Mouse (Mus musculus): ENCODE measurements around the gene Gpank1. TPM values are rescaled to one million over a fixed set of nuclear protein-coding genes. Genes with fewer than 3 reads are reported as not detected.

The Gpank1 gene
- polyA plus RNA-seq, 1 experiment = 17.4 TPM

DNA sequence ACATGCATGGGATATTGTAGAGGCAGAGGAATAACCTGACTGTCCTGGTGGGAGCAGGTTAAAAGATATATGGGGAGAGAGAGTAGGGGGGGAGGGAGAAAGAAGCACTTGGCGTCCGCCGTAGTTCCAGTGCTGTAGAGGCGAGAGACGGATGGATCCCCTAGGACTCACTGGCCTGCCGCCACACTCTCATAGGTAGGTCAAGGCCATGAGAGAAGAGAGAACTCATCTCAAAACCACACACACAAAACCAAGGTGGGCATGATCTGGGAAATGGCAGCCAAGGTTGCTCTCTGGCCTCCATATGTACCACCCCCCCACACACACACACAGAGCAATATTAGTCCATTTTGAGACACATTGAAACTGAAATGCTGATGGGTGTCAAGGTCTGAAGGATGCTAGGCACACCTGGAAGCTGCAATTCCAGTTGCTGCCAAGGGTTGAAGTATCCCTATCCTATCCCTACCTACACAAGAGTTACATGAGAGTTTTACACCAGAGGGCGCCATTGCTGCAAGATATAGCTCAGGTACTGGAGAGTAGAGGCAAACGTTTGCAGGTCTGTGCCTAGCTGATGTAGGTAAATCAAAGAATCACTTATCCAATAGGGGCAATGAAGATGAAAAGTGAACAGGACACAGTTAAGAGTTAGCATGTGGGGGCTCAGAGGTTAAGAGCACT is 45.2 kb downstream of the Gpank1 start:
- TF ChIP-seq SRF (IDR thresholded peaks at IDR 0.05; ENCODE audit: control insufficient read depth, insufficient read length, low read depth) = no peak
- TF ChIP-seq TCF3 (IDR thresholded peaks at IDR 0.05; ENCODE audit: insufficient read length, low read depth) = no peak
- TF ChIP-seq POLR2A (IDR thresholded peaks at IDR 0.05; ENCODE audit: insufficient read length, low read depth) = no peak
- no peak for TF ChIP-seq E2F4 (IDR thresholded peaks at IDR 0.05; ENCODE audit: insufficient read depth)
- TF ChIP-seq USF1 (IDR thresholded peaks at IDR 0.05; ENCODE audit: low read depth) = no peak
- no peak for TF ChIP-seq CEBPB (IDR thresholded peaks at IDR 0.05; ENCODE audit: insufficient read depth, poor library complexity, severe bottlenecking)
- TF ChIP-seq REST (IDR thresholded peaks at IDR 0.05; ENCODE audit: insufficient read depth, insufficient read length) = no peak
- no peak for TF ChIP-seq MAX (IDR thresholded peaks at IDR 0.05; ENCODE audit: low read depth)
- Histone ChIP-seq H3K4me3 (peak overlapping the region; percentile 83), H3K36me3 (ENCODE audit: control insufficient read depth, insufficient read depth) (peaks cover 6% of the 10 kb centered on the region), H3K27me3 (ENCODE audit: control insufficient read depth, insufficient read depth, insufficient read length) (no peaks in the 10 kb centered on the region), H3K4me2 (ENCODE audit: low read depth) (peak overlapping the region; percentile 96), H3K79me2 (ENCODE audit: control insufficient read depth, insufficient read depth) (peaks cover 36% of the 10 kb centered on the region), H3ac (ENCODE audit: control insufficient read depth, insufficient read length) (no peak overlapping the region)

DNA sequence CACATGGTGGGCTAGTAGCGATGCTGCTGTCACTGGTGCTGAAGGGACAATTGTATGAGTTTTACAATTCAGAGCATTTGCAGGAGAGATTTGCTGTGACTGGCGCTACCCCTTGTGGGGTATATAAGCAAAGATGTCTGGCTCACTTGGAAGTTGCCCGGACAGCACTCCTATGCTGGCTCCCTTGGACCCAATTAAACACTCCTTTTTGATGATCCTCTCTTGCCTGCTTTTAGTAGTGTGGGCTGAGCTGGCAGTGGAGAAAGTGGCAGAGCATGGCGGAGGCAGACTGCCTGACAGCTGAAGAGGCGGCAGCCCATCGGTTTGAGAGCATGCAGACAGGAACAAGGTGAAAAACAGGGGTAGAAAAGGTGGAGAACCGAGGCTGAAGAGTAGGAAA is 46.5 kb downstream of the Gpank1 start:
- TF ChIP-seq POLR2A (IDR thresholded peaks at IDR 0.05; ENCODE audit: insufficient read length, low read depth) (no peak), E2F4 (IDR thresholded peaks at IDR 0.05; ENCODE audit: insufficient read depth) (no peak), MAX (IDR thresholded peaks at IDR 0.05; ENCODE audit: low read depth) (no peak), SRF (IDR thresholded peaks at IDR 0.05; ENCODE audit: control insufficient read depth, insufficient read length, low read depth) (no peak), TCF3 (IDR thresholded peaks at IDR 0.05; ENCODE audit: insufficient read length, low read depth) (no peak), MYOG (IDR thresholded peaks at IDR 0.05; ENCODE audit: control insufficient read depth in 1 of 3, insufficient read depth in 1 of 3, insufficient read length in 2 of 3, low read depth in 2 of 3) (no peak), POLR2AphosphoS2 (IDR thresholded peaks at IDR 0.05; ENCODE audit: insufficient read length, low read depth) (no peak)
- H3ac ChIP-seq (ENCODE audit: control insufficient read depth, insufficient read length) = no peak overlapping the region
- peaks cover 23% of the 10 kb centered on the region for H3K79me2 ChIP-seq (ENCODE audit: control insufficient read depth, insufficient read depth)
- no peaks in the 10 kb centered on the region for H3K27me3 ChIP-seq (ENCODE audit: control insufficient read depth, insufficient read depth, insufficient read length)
- H3K4me3 ChIP-seq = no peak overlapping the region
- no peaks in the 10 kb centered on the region for H3K36me3 ChIP-seq (ENCODE audit: control insufficient read depth, insufficient read depth)
- H3K4me2 ChIP-seq (ENCODE audit: low read depth) = no peak overlapping the region

DNA sequence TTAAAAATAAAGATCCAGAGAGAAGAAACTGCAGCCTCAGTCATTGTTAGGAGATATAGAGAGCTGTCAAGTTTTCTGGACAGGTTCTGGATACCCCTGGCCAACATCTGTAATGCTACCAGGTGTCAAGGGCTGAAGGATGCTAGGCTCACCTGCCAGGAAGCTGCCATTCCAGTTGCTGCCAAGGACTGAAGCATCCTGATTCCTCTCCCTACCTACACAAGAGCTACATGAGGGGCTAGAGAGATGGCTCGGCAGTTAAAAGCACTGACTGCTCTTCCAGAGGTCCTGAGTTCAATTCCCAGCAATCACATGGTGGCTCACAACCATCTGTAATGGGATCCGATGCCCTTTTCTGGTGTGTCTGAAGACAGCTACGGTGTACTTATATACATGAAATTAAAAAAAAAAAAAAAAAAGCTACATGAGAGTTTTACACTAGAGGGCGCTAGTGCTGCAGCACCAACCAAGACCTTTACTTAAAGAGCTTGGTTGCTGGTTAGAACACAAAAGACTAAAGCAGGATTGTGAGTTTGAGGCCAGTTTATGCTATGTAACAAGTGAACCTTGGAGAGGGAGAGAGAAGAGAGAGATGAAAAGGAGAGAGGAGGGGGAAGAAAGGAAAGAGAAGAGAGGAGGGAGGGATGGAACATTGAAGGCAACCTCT is 47.4 kb downstream of the Gpank1 start:
- no peak overlapping the region for H3K4me2 ChIP-seq (ENCODE audit: low read depth)
- H3K27me3 ChIP-seq (ENCODE audit: control insufficient read depth, insufficient read depth, insufficient read length) = no peaks in the 10 kb centered on the region
- H3K4me3 ChIP-seq = no peak overlapping the region
- peaks cover 14% of the 10 kb centered on the region for H3K79me2 ChIP-seq (ENCODE audit: control insufficient read depth, insufficient read depth)
- no peaks in the 10 kb centered on the region for H3K36me3 ChIP-seq (ENCODE audit: control insufficient read depth, insufficient read depth)
- no peak for TF ChIP-seq REST (IDR thresholded peaks at IDR 0.05; ENCODE audit: insufficient read depth, insufficient read length)
- no peak for TF ChIP-seq POLR2AphosphoS2 (IDR thresholded peaks at IDR 0.05; ENCODE audit: insufficient read length, low read depth)
- no peak for TF ChIP-seq MYOG (IDR thresholded peaks at IDR 0.05; ENCODE audit: control insufficient read depth in 1 of 3, insufficient read depth in 1 of 3, insufficient read length in 2 of 3, low read depth in 2 of 3)
- no peak overlapping the region for H3ac ChIP-seq (ENCODE audit: control insufficient read depth, insufficient read length)

DNA sequence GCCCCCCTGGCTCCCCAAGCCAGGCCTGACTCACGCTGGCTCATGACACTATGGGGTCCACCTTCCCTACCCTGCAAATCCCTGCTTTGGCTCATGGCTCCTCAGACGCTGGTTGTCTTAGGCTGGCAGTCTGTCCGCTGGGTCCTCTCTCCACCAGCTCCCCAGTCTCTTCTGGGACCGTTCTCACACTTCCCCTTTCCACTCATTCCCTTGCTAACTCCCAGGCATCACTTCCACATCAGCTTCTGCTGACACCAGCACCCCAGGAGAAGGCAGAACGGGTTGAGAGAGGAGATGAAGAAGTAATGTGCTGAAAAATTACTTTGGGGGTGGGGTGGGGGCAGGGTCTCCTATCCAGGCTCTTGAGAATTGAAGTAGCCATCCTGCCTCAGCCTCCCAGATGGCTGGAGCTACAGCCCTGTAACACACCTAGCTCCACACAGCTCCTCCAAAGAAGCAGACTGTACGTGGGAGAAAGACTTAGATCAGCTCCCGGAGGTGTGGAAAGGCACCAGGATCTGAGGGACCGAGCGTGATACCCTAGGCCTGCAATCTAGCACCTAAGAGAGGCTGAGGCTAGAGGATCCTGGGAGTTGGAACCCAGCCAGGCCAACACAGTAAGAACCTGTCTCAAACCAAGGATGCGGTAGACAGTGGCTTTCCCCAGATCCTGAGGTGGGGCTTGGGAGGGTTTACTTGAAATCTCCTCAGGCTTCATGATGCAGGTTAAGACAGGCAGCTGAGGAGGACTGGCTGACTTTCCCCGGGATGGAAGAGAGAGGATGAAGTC is 51.4 kb downstream of the Gpank1 start:
- no peak overlapping the region for H3K4me3 ChIP-seq
- no peaks in the 10 kb centered on the region for H3K79me2 ChIP-seq (ENCODE audit: control insufficient read depth, insufficient read depth)
- H3K36me3 ChIP-seq (ENCODE audit: control insufficient read depth, insufficient read depth) = no peaks in the 10 kb centered on the region
- TF ChIP-seq SRF (IDR thresholded peaks at IDR 0.05; ENCODE audit: control insufficient read depth, insufficient read length, low read depth) (no peak), CEBPB (IDR thresholded peaks at IDR 0.05; ENCODE audit: insufficient read depth, poor library complexity, severe bottlenecking) (no peak), REST (IDR thresholded peaks at IDR 0.05; ENCODE audit: insufficient read depth, insufficient read length) (no peak)
- no peak overlapping the region for H3ac ChIP-seq (ENCODE audit: control insufficient read depth, insufficient read length)
- no peak overlapping the region for H3K4me2 ChIP-seq (ENCODE audit: low read depth)
- no peaks in the 10 kb centered on the region for H3K27me3 ChIP-seq (ENCODE audit: control insufficient read depth, insufficient read depth, insufficient read length)

DNA sequence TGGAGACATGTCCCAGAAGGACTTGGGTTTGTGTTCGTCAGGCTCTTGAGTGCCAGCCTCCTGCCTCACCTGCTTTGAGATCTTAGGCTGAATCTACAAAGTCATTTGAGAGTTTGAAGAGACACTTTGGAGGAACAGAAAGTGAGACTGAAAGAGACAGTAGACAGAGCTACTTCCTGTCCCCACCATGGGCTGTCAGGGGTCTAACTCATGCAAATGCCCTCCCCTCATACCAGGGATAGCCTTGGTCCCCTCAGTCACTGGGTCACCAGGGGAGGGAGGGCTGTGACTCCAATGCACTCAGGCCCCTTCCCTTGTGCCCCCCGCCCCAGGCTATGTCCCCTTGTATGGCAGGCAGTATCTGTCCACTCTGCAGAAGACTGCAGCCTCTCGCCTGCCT is 52.1 kb downstream of the Gpank1 start:
- Histone ChIP-seq H3K4me2 (ENCODE audit: low read depth) (no peak overlapping the region), H3K79me2 (ENCODE audit: control insufficient read depth, insufficient read depth) (no peaks in the 10 kb centered on the region), H3K27me3 (ENCODE audit: control insufficient read depth, insufficient read depth, insufficient read length) (no peaks in the 10 kb centered on the region), H3ac (ENCODE audit: control insufficient read depth, insufficient read length) (no peak overlapping the region), H3K4me3 (no peak overlapping the region), H3K36me3 (ENCODE audit: control insufficient read depth, insufficient read depth) (no peaks in the 10 kb centered on the region)
- TF ChIP-seq CEBPB (IDR thresholded peaks at IDR 0.05; ENCODE audit: insufficient read depth, poor library complexity, severe bottlenecking) (no peak), POLR2A (IDR thresholded peaks at IDR 0.05; ENCODE audit: insufficient read length, low read depth) (no peak), USF1 (IDR thresholded peaks at IDR 0.05; ENCODE audit: low read depth) (no peak), E2F4 (IDR thresholded peaks at IDR 0.05; ENCODE audit: insufficient read depth) (no peak), POLR2AphosphoS2 (IDR thresholded peaks at IDR 0.05; ENCODE audit: insufficient read length, low read depth) (no peak), MYOG (IDR thresholded peaks at IDR 0.05; ENCODE audit: control insufficient read depth in 1 of 3, insufficient read depth in 1 of 3, insufficient read length in 2 of 3, low read depth in 2 of 3) (no peak), TCF12 (IDR thresholded peaks at IDR 0.05; ENCODE audit: insufficient read depth, poor library complexity, severe bottlenecking) (no peak), TCF3 (IDR thresholded peaks at IDR 0.05; ENCODE audit: insufficient read length, low read depth) (no peak), SRF (IDR thresholded peaks at IDR 0.05; ENCODE audit: control insufficient read depth, insufficient read length, low read depth) (no peak)

Other genes with a start within 250 kb of the Gpank1 start
- 10.2 TPM for gene Zbtb12, start 242.0 kb upstream of the Gpank1 start, polyA plus RNA-seq (2012; fragmentation: generic; extraction: Trizol)
- gene Gm20547, start 239.4 kb upstream of the Gpank1 start, polyA plus RNA-seq (2012; fragmentation: generic; extraction: Trizol) = not detected
- 0.43 TPM for gene C2, start 223.2 kb upstream of the Gpank1 start, polyA plus RNA-seq (2012; fragmentation: generic; extraction: Trizol)
- 94.5 TPM for gene Ehmt2, start 223.0 kb upstream of the Gpank1 start, polyA plus RNA-seq (2012; fragmentation: generic; extraction: Trizol)
- gene Slc44a4, start 207.0 kb upstream of the Gpank1 start, polyA plus RNA-seq (2012; fragmentation: generic; extraction: Trizol) = 14.6 TPM
- gene Neu1, start 190.2 kb upstream of the Gpank1 start, polyA plus RNA-seq (2012; fragmentation: generic; extraction: Trizol) = 30.1 TPM
- 7.3 TPM for gene Hspa1b, start 162.2 kb upstream of the Gpank1 start, polyA plus RNA-seq (2012; fragmentation: generic; extraction: Trizol)
- gene Gm20481, start 151.5 kb upstream of the Gpank1 start, polyA plus RNA-seq (2012; fragmentation: generic; extraction: Trizol) = not detected
- 1.8 TPM for gene Hspa1a, start 149.3 kb upstream of the Gpank1 start, polyA plus RNA-seq (2012; fragmentation: generic; extraction: Trizol)
- 1.3 TPM for gene Hspa1l, start 148.8 kb upstream of the Gpank1 start, polyA plus RNA-seq (2012; fragmentation: generic; extraction: Trizol)
- gene Lsm2, start 139.6 kb upstream of the Gpank1 start, polyA plus RNA-seq (2012; fragmentation: generic; extraction: Trizol) = 52.3 TPM
- gene Vars, start 120.5 kb upstream of the Gpank1 start, polyA plus RNA-seq (2012; fragmentation: generic; extraction: Trizol) = 208 TPM
- 0.05 TPM for gene Vwa7, start 104.9 kb upstream of the Gpank1 start, polyA plus RNA-seq (2012; fragmentation: generic; extraction: Trizol)
- 0.14 TPM for gene Sapcd1, start 93.4 kb upstream of the Gpank1 start, polyA plus RNA-seq (2012; fragmentation: generic; extraction: Trizol)
- 2.1 TPM for gene Msh5, start 74.7 kb upstream of the Gpank1 start, polyA plus RNA-seq (2012; fragmentation: generic; extraction: Trizol)
- gene Clic1, start 71.5 kb upstream of the Gpank1 start, polyA plus RNA-seq (2012; fragmentation: generic; extraction: Trizol) = 412 TPM
- gene Ddah2, start 62.4 kb upstream of the Gpank1 start, polyA plus RNA-seq (2012; fragmentation: generic; extraction: Trizol) = 101 TPM
- gene Ly6g6c, start 56.1 kb upstream of the Gpank1 start, polyA plus RNA-seq (2012; fragmentation: generic; extraction: Trizol) = 0.18 TPM
- not detected for gene Mpig6b, start 55.3 kb upstream of the Gpank1 start, polyA plus RNA-seq (2012; fragmentation: generic; extraction: Trizol)
- not detected for gene Ly6g6e, start 44.6 kb upstream of the Gpank1 start, polyA plus RNA-seq (2012; fragmentation: generic; extraction: Trizol)
- not detected for gene Ly6g6d, start 43.4 kb upstream of the Gpank1 start, polyA plus RNA-seq (2012; fragmentation: generic; extraction: Trizol)
- gene Ly6g6f, start 35.8 kb upstream of the Gpank1 start, polyA plus RNA-seq (2012; fragmentation: generic; extraction: Trizol) = not detected
- 64.7 TPM for gene Abhd16a, start 32.2 kb upstream of the Gpank1 start, polyA plus RNA-seq (2012; fragmentation: generic; extraction: Trizol)
- gene Ly6g5c, start 13.2 kb upstream of the Gpank1 start, polyA plus RNA-seq (2012; fragmentation: generic; extraction: Trizol) = not detected
- 0.11 TPM for gene Ly6g5b, start 6.0 kb upstream of the Gpank1 start, polyA plus RNA-seq (2012; fragmentation: generic; extraction: Trizol)
- 320 TPM for gene Csnk2b, start 598 bp downstream of the Gpank1 start, polyA plus RNA-seq (2012; fragmentation: generic; extraction: Trizol)
- 12.8 TPM for gene D17H6S53E, start 4.9 kb downstream of the Gpank1 start, polyA plus RNA-seq (2012; fragmentation: generic; extraction: Trizol)
- 0.18 TPM for gene Apom, start 10.6 kb downstream of the Gpank1 start, polyA plus RNA-seq (2012; fragmentation: generic; extraction: Trizol)
- gene Bag6, start 13.7 kb downstream of the Gpank1 start, polyA plus RNA-seq (2012; fragmentation: generic; extraction: Trizol) = 271 TPM
- gene Prrc2a, start 43.4 kb downstream of the Gpank1 start, polyA plus RNA-seq (2012; fragmentation: generic; extraction: Trizol) = 153 TPM
- gene Aif1, start 54.6 kb downstream of the Gpank1 start, polyA plus RNA-seq (2012; fragmentation: generic; extraction: Trizol) = not detected
- 4.3 TPM for gene Lst1, start 67.0 kb downstream of the Gpank1 start, polyA plus RNA-seq (2012; fragmentation: generic; extraction: Trizol)
- gene Ltb, start 73.0 kb downstream of the Gpank1 start, polyA plus RNA-seq (2012; fragmentation: generic; extraction: Trizol) = 0.05 TPM
- gene Tnf, start 80.6 kb downstream of the Gpank1 start, polyA plus RNA-seq (2012; fragmentation: generic; extraction: Trizol) = 0.05 TPM
- gene Lta, start 83.9 kb downstream of the Gpank1 start, polyA plus RNA-seq (2012; fragmentation: generic; extraction: Trizol) = 0.26 TPM
- gene Gm16181, start 99.4 kb downstream of the Gpank1 start, polyA plus RNA-seq (2012; fragmentation: generic; extraction: Trizol) = 0.18 TPM
- gene Atp6v1g2, start 112.2 kb downstream of the Gpank1 start, polyA plus RNA-seq (2012; fragmentation: generic; extraction: Trizol) = 2.0 TPM
- 27.1 TPM for gene Nfkbil1, start 114.3 kb downstream of the Gpank1 start, polyA plus RNA-seq (2012; fragmentation: generic; extraction: Trizol)
- gene Ddx39b, start 120.3 kb downstream of the Gpank1 start, polyA plus RNA-seq (2012; fragmentation: generic; extraction: Trizol) = 268 TPM
- gene H2-D1, start 141.3 kb downstream of the Gpank1 start, polyA plus RNA-seq (2012; fragmentation: generic; extraction: Trizol) = 38.3 TPM
- gene H2-Q1, start 198.9 kb downstream of the Gpank1 start, polyA plus RNA-seq (2012; fragmentation: generic; extraction: Trizol) = 6.6 TPM
- gene H2-Q2, start 220.8 kb downstream of the Gpank1 start, polyA plus RNA-seq (2012; fragmentation: generic; extraction: Trizol) = 0.17 TPM

Data from myocyte (in vitro differentiated cells).